Mouse (Mus musculus): ENCODE measurements at regions not wholly inside any gene's neighbourhood (a gene's known extent, or its start where the extent isn't known, plus 50 kb on each side); places are given as distances from the start of the nearest gene placed in this dataset.

DNA sequence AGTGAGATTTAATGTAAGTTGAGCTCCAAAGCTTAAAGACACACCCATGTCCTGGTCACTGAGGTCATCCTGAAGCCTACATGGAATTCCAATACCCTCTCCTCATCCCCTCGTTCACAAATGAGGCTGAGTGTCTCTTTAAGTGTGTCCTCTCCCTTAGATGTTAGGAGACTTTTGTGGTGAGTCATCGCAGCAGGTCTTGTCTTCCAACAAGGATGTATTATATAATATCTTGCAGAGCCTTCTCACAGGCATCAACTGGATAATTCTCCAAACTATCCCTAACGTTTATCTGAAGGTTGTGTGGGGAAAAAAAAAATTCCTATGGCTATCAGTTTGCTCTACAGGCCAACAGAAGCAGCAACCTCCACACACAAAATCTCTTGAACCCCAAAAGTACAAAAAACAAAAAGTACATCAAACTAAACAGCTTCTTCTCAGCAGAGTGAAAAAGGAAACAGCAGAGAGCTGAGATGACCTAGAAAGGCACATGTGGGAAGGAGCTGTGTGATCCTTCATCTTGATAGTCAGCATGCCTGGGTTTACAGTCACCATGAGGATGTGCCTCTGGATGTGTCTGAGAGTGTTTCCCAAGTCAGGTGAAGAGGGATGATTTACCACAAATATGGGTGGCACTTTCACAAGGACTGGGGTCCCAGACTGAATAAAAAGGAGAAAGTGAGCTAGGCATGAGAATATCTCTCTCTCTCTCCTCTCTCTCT, 56.4 kb upstream of the Gm47985 start:
- Histone ChIP-seq H3K4me3 (no peak overlapping the region), H3ac (ENCODE audit: control insufficient read depth, insufficient read length) (no peak overlapping the region), H3K79me2 (ENCODE audit: control insufficient read depth, insufficient read depth) (no peaks in the 10 kb centered on the region), H3K36me3 (ENCODE audit: control insufficient read depth, insufficient read depth) (no peaks in the 10 kb centered on the region), H3K4me2 (ENCODE audit: low read depth) (peak overlapping the region; percentile 57), H3K27me3 (ENCODE audit: control insufficient read depth, insufficient read depth, insufficient read length) (no peaks in the 10 kb centered on the region)
- TF ChIP-seq MYOG (IDR thresholded peaks at IDR 0.05; ENCODE audit: control insufficient read depth in 1 of 3, insufficient read depth in 1 of 3, insufficient read length in 2 of 3, low read depth in 2 of 3): no peak
- TF ChIP-seq USF1 (IDR thresholded peaks at IDR 0.05; ENCODE audit: low read depth): no peak
- TF ChIP-seq SRF (IDR thresholded peaks at IDR 0.05; ENCODE audit: control insufficient read depth, insufficient read length, low read depth): no peak
- TF ChIP-seq POLR2AphosphoS2 (IDR thresholded peaks at IDR 0.05; ENCODE audit: insufficient read length, low read depth): no peak
- no peak for TF ChIP-seq REST (IDR thresholded peaks at IDR 0.05; ENCODE audit: insufficient read depth, insufficient read length)
- TF ChIP-seq POLR2A (IDR thresholded peaks at IDR 0.05; ENCODE audit: insufficient read length, low read depth): no peak
- no peak for TF ChIP-seq TCF12 (IDR thresholded peaks at IDR 0.05; ENCODE audit: insufficient read depth, poor library complexity, severe bottlenecking)
- no peak for TF ChIP-seq TCF3 (IDR thresholded peaks at IDR 0.05; ENCODE audit: insufficient read length, low read depth)
- TF ChIP-seq E2F4 (IDR thresholded peaks at IDR 0.05; ENCODE audit: insufficient read depth): no peak
- TF ChIP-seq MAX (IDR thresholded peaks at IDR 0.05; ENCODE audit: low read depth): no peak
- TF ChIP-seq MYOD1 (IDR thresholded peaks at IDR 0.05; ENCODE audit: control insufficient read depth in 1 of 3, insufficient read length in 2 of 3, low read depth in 2 of 3): no peak
- TF ChIP-seq CEBPB (IDR thresholded peaks at IDR 0.05; ENCODE audit: insufficient read depth, poor library complexity, severe bottlenecking): no peak

DNA sequence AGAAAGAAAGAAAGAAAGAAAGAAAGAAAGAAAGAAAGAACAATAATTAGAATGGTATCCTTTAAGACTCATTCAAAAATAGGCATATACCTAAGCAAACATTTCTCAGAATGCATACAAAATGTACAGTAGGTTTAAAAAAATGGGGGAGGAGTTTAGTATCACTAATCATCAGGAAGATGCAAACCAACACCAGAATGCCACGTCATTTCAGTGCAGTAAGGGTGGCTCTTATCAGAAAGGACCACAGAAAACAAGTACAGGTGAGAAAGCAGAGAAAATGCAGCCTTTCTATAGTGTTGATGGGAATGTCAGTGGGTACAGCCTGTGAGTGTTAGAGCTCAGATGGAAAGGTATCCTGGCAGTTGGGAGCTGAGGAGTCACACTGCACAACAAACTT, 55.6 kb upstream of the Gm47985 start:
- Histone ChIP-seq H3K27me3 (ENCODE audit: control insufficient read depth, insufficient read depth, insufficient read length) (no peaks in the 10 kb centered on the region), H3K4me3 (no peak overlapping the region), H3K36me3 (ENCODE audit: control insufficient read depth, insufficient read depth) (no peaks in the 10 kb centered on the region), H3K79me2 (ENCODE audit: control insufficient read depth, insufficient read depth) (no peaks in the 10 kb centered on the region), H3K4me2 (ENCODE audit: low read depth) (no peak overlapping the region), H3ac (ENCODE audit: control insufficient read depth, insufficient read length) (no peak overlapping the region)
- TF ChIP-seq E2F4 (IDR thresholded peaks at IDR 0.05; ENCODE audit: insufficient read depth): no peak
- no peak for TF ChIP-seq MYOG (IDR thresholded peaks at IDR 0.05; ENCODE audit: control insufficient read depth in 1 of 3, insufficient read depth in 1 of 3, insufficient read length in 2 of 3, low read depth in 2 of 3)
- no peak for TF ChIP-seq POLR2A (IDR thresholded peaks at IDR 0.05; ENCODE audit: insufficient read length, low read depth)
- TF ChIP-seq POLR2AphosphoS2 (IDR thresholded peaks at IDR 0.05; ENCODE audit: insufficient read length, low read depth): no peak
- no peak for TF ChIP-seq TCF12 (IDR thresholded peaks at IDR 0.05; ENCODE audit: insufficient read depth, poor library complexity, severe bottlenecking)
- TF ChIP-seq TCF3 (IDR thresholded peaks at IDR 0.05; ENCODE audit: insufficient read length, low read depth): no peak

GRCm38 (mm10) chr1:151128005-151128404, 54.3 kb upstream of the Gm47985 start:
- Histone ChIP-seq H3K79me2 (ENCODE audit: control insufficient read depth, insufficient read depth) (no peaks in the 10 kb centered on the region), H3ac (ENCODE audit: control insufficient read depth, insufficient read length) (no peak overlapping the region), H3K27me3 (ENCODE audit: control insufficient read depth, insufficient read depth, insufficient read length) (no peaks in the 10 kb centered on the region), H3K36me3 (ENCODE audit: control insufficient read depth, insufficient read depth) (no peaks in the 10 kb centered on the region), H3K4me3 (no peak overlapping the region), H3K4me2 (ENCODE audit: low read depth) (no peak overlapping the region)
- no peak for TF ChIP-seq TCF3 (IDR thresholded peaks at IDR 0.05; ENCODE audit: insufficient read length, low read depth)
- no peak for TF ChIP-seq REST (IDR thresholded peaks at IDR 0.05; ENCODE audit: insufficient read depth, insufficient read length)
- TF ChIP-seq USF1 (IDR thresholded peaks at IDR 0.05; ENCODE audit: low read depth): no peak
- no peak for TF ChIP-seq MYOD1 (IDR thresholded peaks at IDR 0.05; ENCODE audit: control insufficient read depth in 1 of 3, insufficient read length in 2 of 3, low read depth in 2 of 3)
- TF ChIP-seq CEBPB (IDR thresholded peaks at IDR 0.05; ENCODE audit: insufficient read depth, poor library complexity, severe bottlenecking): no peak
- no peak for TF ChIP-seq POLR2A (IDR thresholded peaks at IDR 0.05; ENCODE audit: insufficient read length, low read depth)
- no peak for TF ChIP-seq POLR2AphosphoS2 (IDR thresholded peaks at IDR 0.05; ENCODE audit: insufficient read length, low read depth)

DNA sequence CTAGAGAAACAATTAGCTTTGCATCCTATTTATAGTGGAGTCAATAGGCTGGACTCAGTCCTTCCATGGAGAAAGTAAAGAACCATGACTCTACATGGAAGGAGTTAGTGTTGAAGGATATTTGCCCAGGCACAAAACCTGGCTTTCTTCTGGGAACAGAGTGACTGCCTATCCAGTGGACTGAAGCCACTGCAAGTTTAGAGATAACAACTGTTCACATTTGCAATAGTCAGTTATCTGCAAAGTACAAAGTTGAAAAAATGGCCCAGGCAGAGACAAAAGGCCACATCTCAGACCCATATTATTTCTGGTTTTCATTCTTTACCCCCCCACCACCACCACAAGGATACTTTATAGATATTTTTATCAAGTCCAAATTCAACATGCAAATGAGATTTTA, 53.4 kb upstream of the Gm47985 start:
- H3K4me2 ChIP-seq (ENCODE audit: low read depth): no peak overlapping the region
- H3K36me3 ChIP-seq (ENCODE audit: control insufficient read depth, insufficient read depth): no peaks in the 10 kb centered on the region
- H3K27me3 ChIP-seq (ENCODE audit: control insufficient read depth, insufficient read depth, insufficient read length): no peaks in the 10 kb centered on the region
- H3K4me3 ChIP-seq: no peak overlapping the region
- TF ChIP-seq MAX (IDR thresholded peaks at IDR 0.05; ENCODE audit: low read depth) (no peak), MYOG (IDR thresholded peaks at IDR 0.05; ENCODE audit: control insufficient read depth in 1 of 3, insufficient read depth in 1 of 3, insufficient read length in 2 of 3, low read depth in 2 of 3) (no peak), MYOD1 (IDR thresholded peaks at IDR 0.05; ENCODE audit: control insufficient read depth in 1 of 3, insufficient read length in 2 of 3, low read depth in 2 of 3) (no peak), SRF (IDR thresholded peaks at IDR 0.05; ENCODE audit: control insufficient read depth, insufficient read length, low read depth) (no peak), REST (IDR thresholded peaks at IDR 0.05; ENCODE audit: insufficient read depth, insufficient read length) (no peak), E2F4 (IDR thresholded peaks at IDR 0.05; ENCODE audit: insufficient read depth) (no peak), USF1 (IDR thresholded peaks at IDR 0.05; ENCODE audit: low read depth) (no peak), POLR2AphosphoS2 (IDR thresholded peaks at IDR 0.05; ENCODE audit: insufficient read length, low read depth) (no peak), CEBPB (IDR thresholded peaks at IDR 0.05; ENCODE audit: insufficient read depth, poor library complexity, severe bottlenecking) (no peak)
- no peaks in the 10 kb centered on the region for H3K79me2 ChIP-seq (ENCODE audit: control insufficient read depth, insufficient read depth)
- no peak overlapping the region for H3ac ChIP-seq (ENCODE audit: control insufficient read depth, insufficient read length)

- Histone ChIP-seq H3ac (ENCODE audit: control insufficient read depth, insufficient read length) (no peak overlapping the region), H3K4me2 (ENCODE audit: low read depth) (no peak overlapping the region), H3K27me3 (ENCODE audit: control insufficient read depth, insufficient read depth, insufficient read length) (no peaks in the 10 kb centered on the region), H3K79me2 (ENCODE audit: control insufficient read depth, insufficient read depth) (no peaks in the 10 kb centered on the region), H3K4me3 (no peak overlapping the region), H3K36me3 (ENCODE audit: control insufficient read depth, insufficient read depth) (no peaks in the 10 kb centered on the region)
- no peak for TF ChIP-seq USF1 (IDR thresholded peaks at IDR 0.05; ENCODE audit: low read depth)
- no peak for TF ChIP-seq TCF3 (IDR thresholded peaks at IDR 0.05; ENCODE audit: insufficient read length, low read depth)
- no peak for TF ChIP-seq SRF (IDR thresholded peaks at IDR 0.05; ENCODE audit: control insufficient read depth, insufficient read length, low read depth)
- no peak for TF ChIP-seq MAX (IDR thresholded peaks at IDR 0.05; ENCODE audit: low read depth)
- no peak for TF ChIP-seq TCF12 (IDR thresholded peaks at IDR 0.05; ENCODE audit: insufficient read depth, poor library complexity, severe bottlenecking)
- TF ChIP-seq CEBPB (IDR thresholded peaks at IDR 0.05; ENCODE audit: insufficient read depth, poor library complexity, severe bottlenecking): no peak
- no peak for TF ChIP-seq POLR2AphosphoS2 (IDR thresholded peaks at IDR 0.05; ENCODE audit: insufficient read length, low read depth)
- TF ChIP-seq E2F4 (IDR thresholded peaks at IDR 0.05; ENCODE audit: insufficient read depth): no peak
- TF ChIP-seq REST (IDR thresholded peaks at IDR 0.05; ENCODE audit: insufficient read depth, insufficient read length): no peak
- TF ChIP-seq MYOD1 (IDR thresholded peaks at IDR 0.05; ENCODE audit: control insufficient read depth in 1 of 3, insufficient read length in 2 of 3, low read depth in 2 of 3): no peak
- no peak for TF ChIP-seq MYOG (IDR thresholded peaks at IDR 0.05; ENCODE audit: control insufficient read depth in 1 of 3, insufficient read depth in 1 of 3, insufficient read length in 2 of 3, low read depth in 2 of 3)
- no peak for TF ChIP-seq POLR2A (IDR thresholded peaks at IDR 0.05; ENCODE audit: insufficient read length, low read depth)
Measured at GRCm38 (mm10) chr1:151130036-151130435, 52.3 kb upstream of the Gm47985 start.

Data from myocyte (in vitro differentiated cells).